Mouse (Mus musculus): ENCODE data around the gene Spns3. TPM values are rescaled to one million over a fixed set of nuclear protein-coding genes. Genes with fewer than 3 reads are reported as not detected.

Gene Spns3
- polyA plus RNA-seq, 1 experiment from 2014 or later = 0.99 TPM

GRCm38 (mm10) chr11:72542586-72542985, 7.7 kb downstream of the Spns3 start:
- Histone ChIP-seq H3K27me3 (ENCODE audit: insufficient read depth, low read length) (no peaks in the 10 kb centered on the region), H3K4me3 (replicated peaks; ENCODE audit: low read depth, low read length) (no peak overlapping the region)
- ATAC-seq (replicated peaks; ENCODE audit: low FRiP score, low read depth) = no peak

GRCm38 (mm10) chr11:72541928-72542327, 8.4 kb downstream of the Spns3 start:
- H3K9me3 ChIP-seq (replicated peaks; ENCODE audit: low read length) = no peaks in the 10 kb centered on the region
- ATAC-seq (replicated peaks; ENCODE audit: low FRiP score, low read depth) = no peak
- no peak for TF ChIP-seq CTCF (IDR thresholded peaks at IDR 0.05; ENCODE audit: low read depth)
- H3K27ac ChIP-seq = no peak overlapping the region
- no peak overlapping the region for H3K9ac ChIP-seq (ENCODE audit: low read depth, low read length)
- H3K4me2 ChIP-seq (ENCODE audit: low read length) = no peak overlapping the region
- WGBS = 72% methylated on average over 10 of the region's 10 CpGs
- no peak overlapping the region for H3K4me3 ChIP-seq (replicated peaks; ENCODE audit: low read depth, low read length)
- no peak for DNase-seq (ENCODE audit: low spot score)
- no peaks in the 10 kb centered on the region for H3K27me3 ChIP-seq (ENCODE audit: insufficient read depth, low read length)
- H3K4me1 ChIP-seq (replicated peaks; ENCODE audit: insufficient read depth, low read length) = no peaks in the 10 kb centered on the region
- no peaks in the 10 kb centered on the region for H3K36me3 ChIP-seq (ENCODE audit: insufficient read depth, low read length)

More at GRCm38 (mm10) chr11:72542586-72542985, 7.7 kb downstream of the Spns3 start:
- Histone ChIP-seq H3K4me2 (ENCODE audit: low read length) (no peak overlapping the region), H3K27ac (no peak overlapping the region), H3K9me3 (replicated peaks; ENCODE audit: low read length) (no peaks in the 10 kb centered on the region), H3K36me3 (ENCODE audit: insufficient read depth, low read length) (no peaks in the 10 kb centered on the region), H3K9ac (ENCODE audit: low read depth, low read length) (no peak overlapping the region), H3K4me1 (replicated peaks; ENCODE audit: insufficient read depth, low read length) (no peaks in the 10 kb centered on the region)
- TF ChIP-seq CTCF (IDR thresholded peaks at IDR 0.05; ENCODE audit: low read depth) = no peak
- no peak for DNase-seq (ENCODE audit: low spot score)
- WGBS = 72% methylated on average over 1 of the region's 1 CpGs

- DNase-seq (ENCODE audit: low spot score) (no peak), ATAC-seq (replicated peaks; ENCODE audit: low FRiP score, low read depth) (no peak)
- Histone ChIP-seq H3K4me3 (replicated peaks; ENCODE audit: low read depth, low read length) (no peak overlapping the region), H3K27me3 (ENCODE audit: insufficient read depth, low read length) (no peaks in the 10 kb centered on the region), H3K27ac (no peak overlapping the region), H3K4me2 (ENCODE audit: low read length) (no peak overlapping the region), H3K36me3 (ENCODE audit: insufficient read depth, low read length) (no peaks in the 10 kb centered on the region), H3K9me3 (replicated peaks; ENCODE audit: low read length) (no peaks in the 10 kb centered on the region), H3K9ac (ENCODE audit: low read depth, low read length) (no peak overlapping the region), H3K4me1 (replicated peaks; ENCODE audit: insufficient read depth, low read length) (no peaks in the 10 kb centered on the region)
- TF ChIP-seq CTCF (IDR thresholded peaks at IDR 0.05; ENCODE audit: low read depth) = no peak
- WGBS = 80% methylated on average over 6 of the region's 6 CpGs
Measured at GRCm38 (mm10) chr11:72540437-72540836, 9.9 kb downstream of the Spns3 start.

DNA sequence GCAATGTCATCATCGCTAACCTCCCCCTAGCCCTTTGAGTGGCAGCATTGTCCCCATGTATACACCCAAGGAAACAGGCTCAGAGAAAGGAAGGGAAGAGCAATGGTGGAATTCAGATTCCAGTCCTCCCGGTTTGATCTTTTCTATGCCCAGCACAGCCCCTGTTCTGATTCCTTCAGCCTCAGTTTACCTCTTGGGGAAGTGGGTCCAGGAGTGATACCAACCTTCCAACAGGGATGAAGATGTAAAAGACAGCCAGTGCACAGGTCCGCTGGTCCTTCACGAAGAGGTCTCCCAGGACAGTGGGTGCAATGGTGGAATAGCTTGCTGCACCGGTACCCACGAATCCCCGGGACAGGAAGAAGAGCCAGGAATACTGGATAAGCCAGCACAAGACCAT, 11.5 kb downstream of the Spns3 start:
- WGBS = 94% methylated on average over 7 of the region's 7 CpGs
- no peaks in the 10 kb centered on the region for H3K36me3 ChIP-seq (ENCODE audit: insufficient read depth, low read length)
- no peaks in the 10 kb centered on the region for H3K9me3 ChIP-seq (replicated peaks; ENCODE audit: low read length)
- no peak for ATAC-seq (replicated peaks; ENCODE audit: low FRiP score, low read depth)
- H3K27me3 ChIP-seq (ENCODE audit: insufficient read depth, low read length) = no peaks in the 10 kb centered on the region
- no peak overlapping the region for H3K27ac ChIP-seq
- H3K4me1 ChIP-seq (replicated peaks; ENCODE audit: insufficient read depth, low read length) = no peaks in the 10 kb centered on the region
- no peak overlapping the region for H3K4me2 ChIP-seq (ENCODE audit: low read length)
- H3K9ac ChIP-seq (ENCODE audit: low read depth, low read length) = no peak overlapping the region
- no peak for TF ChIP-seq CTCF (IDR thresholded peaks at IDR 0.05; ENCODE audit: low read depth)
- DNase-seq (ENCODE audit: low spot score) = no peak
- no peak overlapping the region for H3K4me3 ChIP-seq (replicated peaks; ENCODE audit: low read depth, low read length)

DNA sequence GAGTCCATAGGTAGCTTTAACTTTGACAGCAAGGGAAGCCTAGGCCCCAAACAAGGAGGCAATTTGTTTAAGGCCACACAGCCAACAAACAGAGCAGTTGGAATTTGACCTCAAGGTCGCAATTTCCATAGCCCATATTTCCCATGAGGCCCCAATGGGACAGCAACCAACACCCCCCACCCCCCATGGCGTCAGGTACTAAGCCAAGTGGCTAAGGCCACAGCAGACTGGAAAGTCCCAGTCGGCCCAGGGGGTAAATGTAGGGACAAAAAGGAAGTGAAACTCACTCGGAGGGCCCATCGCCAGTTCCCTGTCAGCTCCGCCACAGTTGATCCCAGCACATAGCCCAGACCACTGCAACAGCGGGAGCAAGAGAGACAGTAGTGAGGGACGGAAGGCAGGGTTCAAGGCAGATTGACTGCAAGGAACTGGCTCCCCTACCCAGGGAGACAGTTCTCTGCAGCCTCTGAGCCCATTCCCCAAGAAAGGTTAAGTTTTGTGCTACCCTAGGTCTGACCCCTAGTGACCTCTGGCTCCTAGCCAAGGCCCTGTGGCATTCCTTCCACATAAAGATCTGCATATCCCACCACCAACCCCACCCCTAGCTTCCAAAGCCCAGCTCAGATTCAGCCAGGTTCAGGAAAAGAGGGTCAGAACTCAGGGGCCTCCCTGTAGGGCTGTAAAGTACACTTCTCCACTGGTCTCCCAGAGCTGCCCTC, 12.1 kb downstream of the Spns3 start:
- no peak for ATAC-seq (replicated peaks; ENCODE audit: low FRiP score, low read depth)
- DNase-seq (ENCODE audit: low spot score) = peak; percentile 15
- WGBS = 55% methylated on average over 8 of the region's 8 CpGs
- Histone ChIP-seq H3K9me3 (replicated peaks; ENCODE audit: low read length) (no peaks in the 10 kb centered on the region), H3K4me3 (replicated peaks; ENCODE audit: low read depth, low read length) (no peak overlapping the region), H3K27me3 (ENCODE audit: insufficient read depth, low read length) (no peaks in the 10 kb centered on the region), H3K4me2 (ENCODE audit: low read length) (no peak overlapping the region), H3K36me3 (ENCODE audit: insufficient read depth, low read length) (no peaks in the 10 kb centered on the region), H3K27ac (no peak overlapping the region), H3K9ac (ENCODE audit: low read depth, low read length) (no peak overlapping the region), H3K4me1 (replicated peaks; ENCODE audit: insufficient read depth, low read length) (no peaks in the 10 kb centered on the region)
- TF ChIP-seq CTCF (IDR thresholded peaks at IDR 0.05; ENCODE audit: low read depth) = no peak

GRCm38 (mm10) chr11:72537503-72537902, 12.8 kb downstream of the Spns3 start:
- H3K4me2 ChIP-seq (ENCODE audit: low read length) = no peak overlapping the region
- no peaks in the 10 kb centered on the region for H3K4me1 ChIP-seq (replicated peaks; ENCODE audit: insufficient read depth, low read length)
- H3K9me3 ChIP-seq (replicated peaks; ENCODE audit: low read length) = no peaks in the 10 kb centered on the region
- H3K36me3 ChIP-seq (ENCODE audit: insufficient read depth, low read length) = no peaks in the 10 kb centered on the region
- DNase-seq (ENCODE audit: low spot score) (no peak), ATAC-seq (replicated peaks; ENCODE audit: low FRiP score, low read depth) (no peak)
- no peak overlapping the region for H3K27ac ChIP-seq
- H3K4me3 ChIP-seq (replicated peaks; ENCODE audit: low read depth, low read length) = no peak overlapping the region
- 89% methylated on average over 2 of the region's 2 CpGs for WGBS
- H3K9ac ChIP-seq (ENCODE audit: low read depth, low read length) = no peak overlapping the region
- TF ChIP-seq CTCF (IDR thresholded peaks at IDR 0.05; ENCODE audit: low read depth) = no peak
- H3K27me3 ChIP-seq (ENCODE audit: insufficient read depth, low read length) = no peaks in the 10 kb centered on the region

GRCm38 (mm10) chr11:72535519-72535918, 14.8 kb downstream of the Spns3 start:
- no peak overlapping the region for H3K9ac ChIP-seq (ENCODE audit: low read depth, low read length)
- peak; percentile 61 for TF ChIP-seq CTCF (IDR thresholded peaks at IDR 0.05; ENCODE audit: low read depth)
- H3K36me3 ChIP-seq (ENCODE audit: insufficient read depth, low read length) = no peaks in the 10 kb centered on the region
- H3K4me3 ChIP-seq (replicated peaks; ENCODE audit: low read depth, low read length) = no peak overlapping the region
- H3K27ac ChIP-seq = no peak overlapping the region
- DNase-seq (ENCODE audit: low spot score) = no peak
- no peak for ATAC-seq (replicated peaks; ENCODE audit: low FRiP score, low read depth)
- 91% methylated on average over 3 of the region's 3 CpGs for WGBS
- H3K27me3 ChIP-seq (ENCODE audit: insufficient read depth, low read length) = no peaks in the 10 kb centered on the region
- H3K9me3 ChIP-seq (replicated peaks; ENCODE audit: low read length) = no peaks in the 10 kb centered on the region
- H3K4me1 ChIP-seq (replicated peaks; ENCODE audit: insufficient read depth, low read length) = no peaks in the 10 kb centered on the region
- H3K4me2 ChIP-seq (ENCODE audit: low read length) = no peak overlapping the region

Measured in kidney, postnatal 0 days (tissue).